In genomic region chr2:26300161-26300807, GRCm38 (mm10) we compare ENCODE assay signal across 9 mouse cellular contexts. TPM values are rescaled to one million over a fixed set of nuclear protein-coding genes. Genes with fewer than 3 reads are reported as not detected.
DNase-seq lines count a peak whose midpoint lies in the region; ATAC-seq lines count a peak whose summit lies in the region.
"Had no signal": no experiment of that assay in that cellular context is flagged by ENCODE, and none has a peak within 500 bp of the region (broad histone marks: within the 10 kb centered on the region; RNA-seq: fewer than 3 reads in every experiment).

No protein-coding gene starts in this region.

- peak; percentile 79 to 93 for DNase-seq in adrenal gland, adult (ENCODE audit: inconsistent age in 2 of 2, low spot score in 1 of 2)
- DNase-seq in adrenal gland, postnatal 4 days (ENCODE audit: low spot score in 2 of 2): no peak
- peak; percentile 79 for DNase-seq in ovary, adult 18-20 months (ENCODE audit: low spot score)
- DNase-seq in ovary, postnatal 14 days (ENCODE audit: low spot score): no peak
- DNase-seq in retina, embryonic 14.5 days (ENCODE audit: low spot score): peak; percentile 19
- DNase-seq in yolk sac, embryonic 10.5 days (ENCODE audit: low spot score): no peak

- H3K4me3 ChIP-seq in intestine, embryonic 15.5 days (replicated peaks): no peak overlapping the region

- H3K9me3 ChIP-seq in intestine, embryonic 15.5 days: no peaks in the 10 kb centered on the region

- H3K27me3 ChIP-seq in intestine, embryonic 15.5 days (replicated peaks): 0 out of 2 replicates have a peak, but pooled peaks cover 10% of the 10 kb centered on the region

- WGBS in intestine, embryonic 15.5 days: 51% methylated on average over 5 of the region's 5 CpGs

- peak; percentile 59 for ATAC-seq in intestine, embryonic 15.5 days
- ATAC-seq in erythroid progenitor cell, adult 5-6 weeks (replicated peaks; ENCODE audit: low FRiP score, poor library complexity, severe bottlenecking): no peak

- 0 out of 2 replicates have a peak overlapping the region, but pooled peaks have one; percentile 28 for H3K4me2 ChIP-seq in intestine, embryonic 15.5 days (replicated peaks)

- H3K36me3 ChIP-seq in intestine, embryonic 15.5 days: no peaks in the 10 kb centered on the region

- peak overlapping the region; percentile 54 for H3K27ac ChIP-seq in intestine, embryonic 15.5 days

- peaks cover 12% of the 10 kb centered on the region; the same call in 1 of the 2 replicates for H3K4me1 ChIP-seq in intestine, embryonic 15.5 days (replicated peaks)

- peak overlapping the region; percentile 8; the same call in 1 of the 2 replicates for H3K9ac ChIP-seq in intestine, embryonic 15.5 days

RNA-seq across cellular contexts. Expression of gene Ccdc187, which starts 5.9 kb away (rescaled TPM):
- total RNA-seq in adrenal gland, postnatal 4 days (2021): 1 to 10 TPM; 3.1 TPM
- 0.36 and 0.37 TPM in 2 replicates for polyA plus RNA-seq in intestine, embryonic 15.5 days (2015; fragmentation: Nextera tagmentation; extraction: Ambion mirVana)
- not detected in 2 replicates for total RNA-seq in erythroid progenitor cell, adult 5-6 weeks (2015; ENCODE audit: low replicate concordance)
- not detected in 2 replicates for total RNA-seq in erythroid progenitor cell, adult 5-6 weeks (2017; ENCODE audit: low replicate concordance)
- polyA plus RNA-seq: spleen, adult 2 months had no signal

RNA-seq across cellular contexts. Expression of gene Gpsm1, which starts 15.0 kb away (rescaled TPM):
- total RNA-seq in adrenal gland, postnatal 4 days (2021): 10 to 100 TPM; 33.7 to 39.7 TPM
- 26.7 and 26.8 TPM in 2 replicates for polyA plus RNA-seq in intestine, embryonic 15.5 days (2015; fragmentation: Nextera tagmentation; extraction: Ambion mirVana)
- total RNA-seq in erythroid progenitor cell, adult 5-6 weeks (2015; ENCODE audit: low replicate concordance): not detected in 2 replicates
- 0.13 and 1.4 TPM in 2 replicates for total RNA-seq in erythroid progenitor cell, adult 5-6 weeks (2017; ENCODE audit: low replicate concordance)

RNA-seq across cellular contexts. Expression of gene Dnlz, which starts 51.6 kb away (rescaled TPM):
- total RNA-seq in adrenal gland, postnatal 4 days (2021): 10 to 100 TPM; 17.5 to 18.6 TPM
- 23.6 and 24.7 TPM in 2 replicates for polyA plus RNA-seq in intestine, embryonic 15.5 days (2015; fragmentation: Nextera tagmentation; extraction: Ambion mirVana)
- total RNA-seq in erythroid progenitor cell, adult 5-6 weeks (2015; ENCODE audit: low replicate concordance): 0.72 and 0.84 TPM in 2 replicates
- 1.8 and 2.7 TPM in 2 replicates for total RNA-seq in erythroid progenitor cell, adult 5-6 weeks (2017; ENCODE audit: low replicate concordance)

Comparison
In these comparisons a context has a peak if more than half of its experiments do, and no peak if none do; other contexts are left out.
1. DNase-seq: peak in adrenal gland, adult (2 of 2), ovary, adult 18-20 months (single experiment) and retina, embryonic 14.5 days (single experiment); none in adrenal gland, postnatal 4 days (0 of 2), ovary, postnatal 14 days (single experiment) and yolk sac, embryonic 10.5 days (single experiment).
2. RNA of gene Ccdc187, which starts 5.9 kb away (total RNA-seq): 3.1 TPM in adrenal gland, postnatal 4 days; not detected in erythroid progenitor cell, adult 5-6 weeks; every median in the first group is over 4 times any median in the second.
3. RNA of gene Gpsm1, which starts 15.0 kb away (total RNA-seq): 33.7 to 39.7 TPM in adrenal gland, postnatal 4 days; 0.13 to 1.4 TPM in erythroid progenitor cell, adult 5-6 weeks; every median in the first group is over 10 times any median in the second.
4. RNA of gene Dnlz, which starts 51.6 kb away (total RNA-seq): 17.5 to 18.6 TPM in adrenal gland, postnatal 4 days; 0.72 to 2.7 TPM in erythroid progenitor cell, adult 5-6 weeks; every median in the first group is over 4 times any median in the second.